Mouse (Mus musculus) frontal cortex, postnatal 25 days (tissue): Measurements from ENCODE around the gene Kctd19.

Source experiments
- DNase-seq, 2 experiments: peaks; one replicate each; pipeline ENCODE4 v3.0.0; 2022; ENCODE audit warnings: low spot score in 2 of 2

The Kctd19 gene

DNA sequence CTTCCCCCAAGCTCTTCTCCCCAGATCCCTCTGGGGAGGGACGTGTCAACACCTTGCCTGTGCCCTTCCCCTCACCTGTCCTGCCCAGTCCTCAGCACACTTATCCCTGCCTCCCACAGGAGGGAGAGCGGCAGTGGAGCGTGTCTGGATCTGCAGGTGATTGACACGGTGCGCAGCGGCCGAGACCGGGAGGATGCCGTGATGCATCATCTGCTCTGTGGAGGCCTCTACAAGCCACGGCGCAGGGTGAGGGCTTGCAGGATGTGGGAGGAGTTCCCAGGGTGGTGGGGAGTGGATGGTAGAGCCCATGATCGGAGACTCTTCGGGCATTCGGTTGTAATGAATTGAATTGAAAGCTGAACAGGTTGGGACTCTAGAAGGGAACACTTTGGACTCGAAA lies 54.1 kb downstream of the Kctd19 start:
- no peak for DNase-seq

DNA sequence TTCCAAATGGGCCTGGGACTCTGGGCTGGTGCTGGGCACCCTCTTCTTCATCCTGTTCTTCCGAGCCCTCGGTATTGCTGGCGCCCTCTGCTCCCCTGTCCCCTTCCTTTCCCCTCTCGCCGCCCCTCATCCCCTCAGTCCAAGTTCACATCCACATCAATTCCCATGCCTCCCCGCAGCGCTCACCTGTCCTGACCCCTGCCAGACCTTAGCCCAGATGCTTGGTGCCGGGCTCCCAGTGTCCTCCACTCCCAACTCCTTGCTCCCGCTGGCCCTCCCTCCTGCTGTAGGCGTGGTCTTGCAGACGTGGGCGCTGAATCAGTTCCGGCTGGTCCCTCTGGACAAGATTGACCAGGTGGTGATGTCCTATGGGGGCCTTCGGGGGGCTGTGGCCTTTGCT lies 56.6 kb downstream of the Kctd19 start:
- DNase-seq: no peak

DNA sequence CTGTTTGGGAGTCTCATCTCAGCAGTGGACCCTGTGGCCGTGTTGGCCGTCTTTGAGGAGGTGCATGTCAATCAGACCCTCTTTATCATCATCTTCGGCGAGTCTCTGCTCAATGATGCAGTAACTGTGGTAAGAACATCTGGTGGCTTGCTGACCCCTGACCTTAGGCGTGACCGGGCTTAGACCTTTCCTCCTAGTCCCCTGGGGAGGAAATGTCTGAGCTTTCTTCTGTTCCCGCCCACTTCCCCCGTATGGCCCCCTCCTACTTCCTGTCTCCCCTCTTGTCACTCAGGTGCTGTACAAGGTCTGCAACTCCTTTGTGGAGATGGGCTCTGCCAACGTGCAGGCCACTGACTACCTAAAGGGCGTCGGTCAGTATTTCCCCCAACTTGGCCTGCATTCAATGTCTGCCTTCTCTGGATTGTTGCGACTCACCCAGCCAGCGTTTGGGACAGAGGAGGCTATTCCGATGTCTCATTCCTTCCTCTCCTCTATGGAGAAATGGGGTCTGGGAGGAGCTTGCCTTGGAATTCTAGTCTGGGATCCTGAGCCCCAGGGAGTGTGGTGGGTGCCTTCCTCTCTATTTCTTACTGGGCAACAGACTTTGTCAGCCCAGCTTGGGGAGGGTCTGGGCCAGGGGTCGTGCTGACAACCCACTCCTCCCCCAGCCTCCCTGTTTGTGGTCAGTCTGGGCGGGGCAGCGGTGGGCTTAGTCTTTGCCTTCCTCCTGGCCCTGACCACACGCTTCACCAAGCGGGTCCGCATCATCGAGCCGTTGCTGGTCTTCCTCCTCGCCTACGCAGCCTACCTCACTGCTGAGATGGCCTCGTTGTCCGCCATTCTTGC lies 57.9 kb downstream of the Kctd19 start:
- no peak for DNase-seq

DNA sequence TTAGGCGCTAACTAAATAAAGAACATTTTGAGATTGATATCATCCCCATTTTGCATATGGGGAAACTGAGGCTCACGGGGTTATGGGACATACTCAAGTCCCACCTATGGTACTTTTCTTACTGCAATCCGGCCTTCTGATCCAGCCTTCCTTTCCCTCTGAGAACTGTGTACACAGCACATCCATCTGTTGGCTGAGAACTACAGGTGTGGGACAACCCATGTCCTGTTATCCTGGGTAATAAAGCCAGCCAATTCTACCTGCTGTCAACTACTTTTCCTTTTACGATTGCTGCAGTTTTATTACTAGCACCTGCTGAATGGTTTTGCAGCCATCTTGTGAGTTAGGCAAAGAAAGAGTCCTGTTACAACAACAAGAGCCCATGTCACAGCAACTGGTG lies 58.8 kb downstream of the Kctd19 start:
- no peak for DNase-seq

DNA sequence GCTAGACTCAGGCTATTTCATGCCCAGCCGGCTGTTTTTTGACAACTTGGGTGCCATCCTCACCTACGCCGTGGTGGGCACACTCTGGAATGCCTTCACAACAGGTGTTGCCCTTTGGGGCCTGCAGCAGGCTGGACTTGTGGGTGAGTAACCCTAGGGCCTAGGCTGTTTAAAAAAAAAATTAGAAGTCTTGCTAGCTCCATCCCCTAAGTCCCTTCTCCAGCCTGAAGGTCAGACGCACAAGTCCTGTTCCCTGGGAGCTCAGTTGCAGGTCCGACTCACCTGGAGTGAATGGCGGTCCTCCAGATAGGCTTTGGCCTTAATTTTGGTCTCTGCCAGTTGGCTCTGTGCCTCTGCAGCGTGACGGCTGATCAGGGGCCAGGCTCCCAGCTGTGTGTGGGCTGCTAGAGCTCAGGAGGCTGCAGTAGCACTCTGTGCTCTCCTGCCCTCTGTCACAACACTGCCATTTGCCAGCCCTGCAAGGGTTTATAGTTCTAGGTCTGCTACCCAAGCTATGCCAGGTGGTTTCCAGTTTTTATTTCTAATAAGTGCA lies 59.6 kb downstream of the Kctd19 start:
- no peak for DNase-seq

DNA sequence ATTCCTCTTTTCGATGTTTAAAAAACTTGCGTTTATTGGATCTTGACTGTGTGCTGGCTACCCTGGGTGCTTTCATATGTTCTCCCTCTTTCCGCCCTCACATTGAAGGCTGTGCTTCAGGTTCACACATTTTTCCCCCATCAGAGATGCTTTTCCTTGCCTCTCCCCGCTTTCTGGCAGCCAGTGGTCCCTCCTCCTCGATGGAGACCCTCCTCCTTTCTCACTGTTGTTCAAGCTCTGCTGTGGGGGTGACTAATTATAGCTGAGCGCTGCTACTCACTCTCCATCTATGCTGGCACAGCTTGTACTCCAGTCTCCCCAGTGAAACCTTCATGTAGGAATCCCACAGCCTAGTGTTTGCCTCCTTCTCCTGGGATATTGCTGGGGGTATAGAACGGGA lies 63.1 kb downstream of the Kctd19 start:
- no peak for DNase-seq

DNA sequence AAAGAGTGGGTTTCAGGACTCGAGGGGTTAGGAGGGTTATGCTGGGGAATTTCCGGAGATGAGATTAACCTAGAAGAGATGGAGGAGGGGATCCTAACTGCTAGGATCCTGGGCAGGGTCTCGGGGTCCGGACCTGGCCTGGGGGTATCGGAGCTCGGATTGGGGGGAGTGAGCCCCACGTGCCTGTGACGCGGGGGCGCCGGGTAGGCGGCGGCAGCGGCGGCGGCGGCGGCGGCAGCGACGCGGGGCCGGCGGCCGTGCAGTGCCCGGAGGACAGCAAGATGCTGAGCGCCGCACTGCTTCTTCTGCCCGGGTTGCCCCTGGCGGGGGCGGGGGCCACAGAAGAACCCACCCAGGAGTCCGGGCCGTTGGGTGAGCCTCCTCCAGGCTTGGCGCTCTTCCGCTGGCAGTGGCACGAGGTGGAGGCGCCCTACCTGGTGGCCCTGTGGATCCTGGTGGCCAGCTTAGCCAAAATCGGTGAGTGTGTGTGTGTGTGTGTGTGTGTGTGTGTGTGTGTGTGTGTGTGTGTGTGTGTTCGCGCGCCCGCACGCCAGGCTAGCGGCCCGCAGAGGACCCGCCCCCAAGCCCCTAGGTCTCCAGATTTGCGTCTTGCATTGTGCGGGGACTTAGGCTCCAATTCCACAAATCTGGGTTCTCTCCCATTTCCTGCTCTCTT lies 64.1 kb downstream of the Kctd19 start:
- no peak for DNase-seq

DNA sequence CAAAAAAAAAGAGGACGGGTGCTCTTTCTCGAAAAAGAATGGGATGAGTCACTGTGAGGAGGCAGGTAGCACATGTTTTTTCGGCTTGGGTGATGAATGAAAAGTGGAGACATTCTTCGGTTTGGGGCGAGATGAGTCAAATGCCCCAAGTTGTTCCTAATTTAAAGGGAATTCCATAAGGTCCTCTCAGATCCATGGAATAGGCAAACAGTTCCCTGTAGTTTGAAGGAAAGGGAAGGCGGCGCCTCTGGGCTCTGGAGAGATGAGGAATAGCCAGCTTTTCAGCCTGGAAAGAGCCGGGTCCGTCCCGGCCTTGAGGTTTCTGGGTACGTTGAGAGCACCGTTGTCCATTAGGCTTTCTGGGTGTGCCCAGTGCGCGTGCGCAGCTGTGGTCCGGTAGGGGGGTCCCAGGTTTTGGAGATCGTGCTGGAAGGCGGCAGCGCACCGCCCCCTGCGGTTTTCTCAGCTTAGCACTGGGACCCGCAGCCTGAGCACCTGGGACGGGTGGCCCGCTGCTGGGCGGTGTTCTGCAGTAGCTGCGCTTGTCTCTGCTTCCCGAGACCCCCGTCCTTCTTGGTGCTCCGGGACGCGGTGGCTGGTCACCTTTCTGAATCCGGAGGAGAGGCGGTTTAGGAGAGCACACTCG lies 64.7 kb downstream of the Kctd19 start, which contains the start of gene Slc9a5:
Gene Slc9a5, plus strand, starts transcription at position 394 of the 646 bp plus-strand sequence.
- peak in 1 of 2 experiments; percentile 39 for DNase-seq

DNA sequence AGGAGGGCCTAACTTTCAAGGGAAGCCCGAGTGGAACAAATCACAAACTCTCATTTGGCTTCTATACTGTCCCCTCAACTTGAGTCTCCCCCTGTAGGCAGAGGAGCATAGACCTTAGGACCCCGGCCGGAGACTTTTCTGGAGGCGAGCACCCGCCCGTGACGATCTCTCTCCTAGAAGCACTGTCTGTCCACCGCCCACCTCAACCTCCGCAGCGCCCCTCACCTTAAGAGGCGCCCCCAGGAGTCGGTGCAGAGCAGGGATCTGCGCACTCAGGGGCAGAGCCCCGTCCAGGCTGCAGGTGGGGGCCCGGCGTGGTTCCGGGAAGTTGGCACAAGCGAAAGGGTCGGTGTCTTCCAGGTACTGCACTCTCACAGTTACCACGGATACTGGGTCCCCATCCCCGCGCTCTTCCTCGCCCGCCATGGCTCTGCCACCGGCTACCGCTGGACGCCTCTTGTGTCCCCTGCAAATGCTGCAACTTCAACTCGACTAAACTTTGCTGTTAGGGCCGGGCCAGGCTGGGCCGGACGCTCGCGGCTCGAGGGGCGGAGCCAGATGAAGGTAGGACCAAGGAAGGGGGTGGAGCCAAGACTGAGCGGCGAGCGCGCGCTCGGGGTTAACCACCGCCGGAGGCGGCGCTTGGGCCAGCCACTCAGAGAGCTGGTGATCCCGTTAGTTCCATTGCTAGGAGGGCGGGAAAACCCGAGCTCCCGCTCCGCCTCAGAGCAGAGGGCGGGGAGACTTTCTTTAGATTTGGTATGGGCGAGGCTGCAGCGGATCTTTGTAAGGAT lies 65.7 kb downstream of the Kctd19 start, which contains the start of gene Fhod1:
Gene Fhod1, minus strand, starts transcription at position 526 of the 794 bp plus-strand sequence.
- peak; percentile 64 to 75 for DNase-seq

DNA sequence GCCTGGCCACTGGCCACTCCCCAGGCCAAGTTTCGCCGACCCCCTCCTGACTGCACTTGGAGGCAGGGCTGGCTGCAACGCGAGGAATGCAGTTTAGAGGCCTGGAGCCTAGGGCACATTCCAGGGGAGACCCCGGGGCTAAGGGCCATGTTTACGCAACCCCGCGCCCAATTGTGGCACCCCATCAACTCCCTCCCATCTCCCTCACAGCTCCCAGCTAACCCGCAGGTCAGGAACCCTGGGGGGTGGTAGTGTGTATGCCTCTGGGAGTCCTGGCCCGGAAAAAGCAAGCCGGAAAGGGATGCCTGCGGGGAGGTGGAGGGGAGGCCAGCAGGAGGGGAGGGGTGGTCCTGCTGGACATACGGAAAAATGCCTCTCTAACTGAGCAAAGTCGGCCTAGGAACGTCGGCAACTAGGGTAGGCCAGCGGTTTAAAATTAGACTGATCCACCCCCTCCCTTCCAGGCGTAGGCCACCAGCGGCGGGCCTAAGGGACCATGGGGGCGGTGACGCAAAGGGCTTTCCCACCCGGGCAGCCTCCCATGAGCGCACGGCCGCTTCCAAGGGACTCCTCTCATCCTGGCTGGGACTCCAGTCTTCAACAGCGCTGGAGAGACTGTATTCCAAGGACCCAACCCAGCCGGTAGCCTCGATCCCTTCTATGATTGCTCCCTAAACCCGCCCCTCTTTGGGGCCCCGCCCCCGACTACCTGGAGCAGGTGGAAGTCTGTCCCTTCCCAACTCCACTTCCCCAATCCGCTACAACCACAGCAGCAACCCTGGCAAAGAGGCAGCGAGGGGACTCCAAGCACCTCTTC lies 66.5 kb downstream of the Kctd19 start:
- no peak for DNase-seq

DNA sequence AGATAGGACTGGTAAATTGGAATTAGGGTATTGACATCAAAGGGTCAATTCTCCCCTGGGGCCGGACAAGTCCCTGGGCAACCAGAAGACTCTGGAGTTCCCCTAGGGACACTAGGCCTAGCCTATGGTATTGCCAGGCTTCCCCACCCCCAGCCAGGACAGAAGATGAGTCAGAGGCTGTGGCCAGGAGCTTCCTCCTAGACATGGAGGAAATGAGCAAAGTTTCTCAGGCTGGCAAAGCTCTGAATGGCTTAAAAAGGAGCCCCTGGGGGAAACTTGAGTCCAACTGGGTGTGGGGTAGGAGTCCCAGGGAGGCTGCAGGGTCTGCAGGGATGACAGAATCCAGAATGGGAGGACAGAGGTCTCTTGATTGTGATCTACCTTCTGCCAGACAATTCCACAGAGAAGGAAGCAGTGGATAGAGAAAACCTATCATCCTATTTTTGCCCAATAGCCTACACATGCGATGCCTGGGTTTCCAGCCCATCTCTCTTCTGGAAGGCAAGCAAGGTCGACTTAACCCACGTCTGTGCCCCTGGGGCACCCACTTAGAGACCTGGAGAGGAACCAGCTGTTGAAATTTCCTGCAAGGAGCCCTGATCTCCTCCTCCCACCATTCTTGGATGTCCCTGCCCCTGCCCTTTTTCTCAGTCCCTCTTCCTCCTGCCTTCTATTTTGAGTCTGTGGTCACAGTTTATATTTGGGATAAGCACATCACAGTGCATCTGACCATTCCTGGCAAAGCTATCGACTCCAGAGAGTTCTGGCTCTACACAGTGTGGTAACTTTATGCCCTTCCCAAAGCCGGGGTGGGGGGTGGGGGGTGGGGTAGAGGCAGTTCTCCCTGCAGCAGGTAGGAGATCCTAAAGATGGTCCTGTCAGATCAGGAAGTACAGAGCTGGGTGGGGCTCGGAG lies 68.0 kb downstream of the Kctd19 start:
- no peak for DNase-seq

DNA sequence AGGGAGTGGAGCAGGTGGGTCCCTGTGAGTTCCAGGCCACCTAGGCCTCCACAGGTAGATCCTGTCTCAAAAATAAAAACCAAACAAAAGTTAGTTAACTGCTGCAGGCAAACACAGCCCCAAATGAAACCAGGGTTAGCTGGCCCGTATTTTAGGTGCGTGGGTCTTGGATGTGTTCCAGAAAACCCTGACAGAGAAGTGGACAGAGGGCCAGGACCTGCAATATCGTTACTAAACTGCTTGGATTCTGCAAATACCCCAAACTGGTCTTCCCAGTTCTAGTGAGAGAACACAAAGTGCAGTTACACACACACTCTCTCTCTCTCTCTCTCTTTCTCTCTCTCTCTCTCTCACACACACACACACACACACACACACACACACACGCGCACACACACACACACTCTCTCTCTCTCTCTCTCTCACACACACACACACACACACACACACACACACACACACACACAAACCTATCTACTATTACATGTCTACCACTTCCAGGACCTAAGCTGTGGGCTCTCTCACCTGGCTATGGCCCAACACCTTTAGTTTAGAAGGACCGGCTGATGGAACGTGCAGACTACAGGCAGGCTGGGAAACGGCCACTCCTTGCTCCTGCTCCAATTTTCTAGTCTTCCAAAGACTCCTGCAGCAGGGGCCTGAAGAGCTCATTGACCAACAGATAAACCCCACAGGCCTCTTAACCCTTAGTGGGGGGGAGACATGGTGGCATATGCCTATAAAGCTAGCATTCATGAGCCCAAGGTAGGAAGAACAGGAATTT lies 69.3 kb downstream of the Kctd19 start:
- no peak for DNase-seq

DNA sequence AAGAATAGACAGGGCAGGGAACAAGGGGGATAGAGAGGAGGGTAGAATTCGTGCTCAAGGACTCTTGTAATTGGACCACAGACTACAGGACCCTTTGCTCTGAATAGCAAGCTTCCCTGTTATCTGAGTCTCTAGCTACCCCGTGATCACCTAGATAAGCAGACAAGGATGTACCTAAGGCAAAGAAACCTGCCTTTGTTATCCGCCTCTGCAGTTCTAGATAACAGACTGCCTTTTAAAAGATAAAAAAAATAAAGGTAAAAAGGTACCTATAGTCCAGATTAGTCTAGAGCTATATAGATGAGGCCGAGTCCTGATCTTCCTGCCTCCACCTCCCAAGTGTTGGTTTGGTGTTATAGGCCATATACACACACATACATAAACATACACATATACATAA lies 70.5 kb downstream of the Kctd19 start:
- DNase-seq: no peak

DNA sequence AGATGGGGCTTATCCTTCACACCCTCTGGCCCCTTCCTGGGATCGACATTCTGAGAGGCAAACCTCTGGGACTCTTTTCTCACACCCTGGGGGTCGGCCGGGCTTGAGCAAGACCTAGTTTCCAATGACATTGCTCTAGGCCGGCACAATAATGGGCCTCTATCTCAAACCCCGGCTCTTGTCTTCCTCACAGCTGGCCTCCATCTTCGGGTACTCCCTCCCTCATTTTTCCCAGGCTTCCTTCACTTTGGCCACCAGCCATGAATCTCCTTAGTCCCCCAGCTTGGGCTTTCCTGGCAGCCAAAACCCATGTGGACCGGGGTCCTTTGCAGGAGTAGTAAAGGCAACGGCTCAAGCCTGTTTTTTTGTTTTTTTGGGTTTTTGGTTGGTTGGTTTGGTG lies 71.9 kb downstream of the Kctd19 start:
- DNase-seq: no peak

DNA sequence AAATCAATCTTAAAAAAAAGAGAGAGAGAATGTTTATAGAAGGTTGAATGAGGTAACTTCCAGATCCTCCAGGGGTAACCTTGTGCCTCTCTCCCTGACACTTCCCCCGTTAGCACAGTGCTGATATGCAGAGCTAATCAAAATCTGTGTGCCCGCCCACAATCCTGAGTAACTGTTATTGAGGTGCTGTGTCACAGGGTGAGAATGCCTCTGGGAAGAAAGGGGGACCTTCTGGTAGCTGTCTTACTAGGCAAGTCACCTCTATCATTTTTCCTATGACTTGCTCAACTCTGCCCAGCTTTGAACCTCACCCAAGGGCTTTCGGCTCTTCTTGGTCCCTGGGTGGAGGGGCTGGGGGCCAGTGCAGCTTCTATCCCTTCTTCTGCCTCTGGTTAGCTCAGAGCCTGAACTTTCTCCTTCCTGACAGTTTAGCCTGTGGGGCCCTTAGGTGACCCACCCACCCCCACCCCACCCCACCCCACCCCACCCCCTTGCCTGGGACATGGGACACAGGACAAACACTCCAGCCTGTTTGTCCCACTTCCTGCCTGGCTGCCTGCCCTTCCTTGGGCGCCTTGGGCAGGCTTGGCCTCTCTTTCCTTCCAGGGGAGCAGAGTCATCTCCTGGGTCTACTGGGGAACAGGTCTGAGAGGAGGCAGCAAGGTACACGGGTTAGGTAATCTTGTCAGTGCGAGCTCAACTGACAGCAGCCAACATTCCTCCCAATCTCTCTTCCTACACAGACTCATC lies 73.2 kb downstream of the Kctd19 start:
- no peak for DNase-seq

DNA sequence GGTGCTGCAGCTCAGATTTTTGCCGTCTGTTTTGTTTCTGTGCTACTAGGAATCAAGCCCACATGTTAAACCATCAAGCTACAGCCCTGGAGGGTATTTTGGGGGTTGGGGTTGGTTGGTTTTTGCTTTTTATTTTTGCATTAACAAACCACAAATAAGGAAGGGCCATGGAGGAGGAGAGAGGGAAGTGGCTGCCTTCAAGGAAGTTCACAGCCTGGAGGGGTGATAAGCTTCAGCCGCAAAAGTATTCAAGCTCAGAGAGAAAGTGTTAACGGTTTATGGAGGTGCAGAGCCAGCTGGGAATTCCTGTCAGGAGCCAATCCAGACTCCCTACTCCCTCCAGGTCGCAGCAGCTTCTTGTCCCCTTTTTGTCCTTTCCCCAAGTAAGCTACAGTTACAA lies 74.3 kb downstream of the Kctd19 start:
- no peak for DNase-seq

DNA sequence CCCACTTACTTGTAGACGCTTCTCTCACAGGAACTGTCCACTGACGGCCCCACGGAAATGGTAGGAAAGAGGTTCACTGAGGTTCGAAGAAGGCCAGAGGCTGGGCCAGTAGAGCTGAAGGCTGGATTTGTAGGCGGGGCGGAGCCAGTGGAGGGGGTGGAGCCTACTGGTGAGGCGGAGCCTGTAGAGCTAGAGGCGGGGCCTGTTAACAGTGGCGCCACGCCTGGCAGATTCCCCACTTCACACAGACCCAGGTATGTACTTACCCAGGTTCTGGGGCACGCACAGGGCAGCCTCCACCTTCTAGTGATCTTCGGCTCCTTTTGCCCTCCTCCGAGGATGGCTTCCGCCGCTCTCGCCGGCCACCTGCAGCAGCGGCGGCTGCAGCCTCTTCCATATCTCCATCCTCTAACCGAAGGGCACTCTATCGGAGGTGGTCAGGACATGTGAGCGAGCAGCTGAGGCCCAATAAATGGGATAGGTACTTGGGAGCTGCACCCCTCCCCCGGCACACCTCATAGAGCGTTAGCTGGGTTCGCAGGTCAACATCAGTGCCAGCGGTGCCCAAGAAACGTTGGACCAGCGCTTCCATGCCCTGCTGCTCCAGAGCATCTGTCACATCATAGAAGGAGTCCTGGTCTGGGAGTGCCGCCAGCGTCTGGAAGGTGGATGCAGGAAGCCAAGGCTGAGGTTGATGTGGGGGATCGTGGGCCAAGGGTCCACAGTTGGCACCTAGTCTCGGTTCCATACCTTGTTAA lies 76.8 kb downstream of the Kctd19 start:
- no peak for DNase-seq
